Mouse (Mus musculus): Measurements from ENCODE around the gene Nek8.

DNA sequence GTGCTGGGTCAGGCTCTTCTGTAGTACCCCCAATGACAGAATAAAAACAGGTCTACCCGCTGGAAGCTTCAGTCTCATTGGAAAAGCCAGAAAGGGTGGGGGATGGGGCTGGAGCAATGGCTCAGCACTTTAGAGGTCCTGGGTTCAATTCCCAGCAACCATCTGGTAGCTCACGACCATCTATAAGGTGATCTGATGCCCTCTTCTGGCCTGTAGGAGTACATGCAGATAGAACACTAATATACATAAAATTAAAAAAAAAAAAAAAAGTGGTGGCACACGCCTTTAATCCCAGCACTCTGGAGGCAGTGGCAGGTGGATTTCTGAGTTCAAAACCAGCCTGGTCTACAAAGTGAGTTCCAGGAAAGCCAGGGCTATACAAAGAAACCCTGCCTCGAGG is 5.1 kb downstream of the Nek8 start:
- TF ChIP-seq CTCF (IDR thresholded peaks at IDR 0.05; ENCODE audit: low read depth) = peak; percentile 6; the same call in 1 of the 2 replicates
- no peak for TF ChIP-seq EP300 (IDR thresholded peaks at IDR 0.05; ENCODE audit: low read depth)
